Mouse (Mus musculus) CH12.LX (cell line): ENCODE data around the gene Zbed3. TPM values are rescaled to one million over a fixed set of nuclear protein-coding genes. Genes with fewer than 3 reads are reported as not detected.

Experiments
- DNase-seq: peaks from one replicate; pipeline ENCODE4 v3.0.0-alpha.2; 2013; ENCODE audit errors: extremely low read depth
- H3K27ac ChIP-seq: 2 replicates; pipeline ENCODE4 v1.5.1; 2012; ENCODE audit warnings: low read depth, mild to moderate bottlenecking, control low read depth, moderate library complexity; ENCODE audit not compliant: insufficient read depth
- H3K27me3 ChIP-seq: replicated peaks from 2 replicates; pipeline ENCODE3; 2012; ENCODE audit warnings: inconsistent platforms
- H3K36me3 ChIP-seq, 2 experiments: replicated peaks in 1 of 2; 2 replicates each; pipeline versions ENCODE3 to v1.6.1; 2012; ENCODE audit warnings: inconsistent platforms in 1 of 2, low read length in 1 of 2, mild to moderate bottlenecking in 1 of 2, mixed read lengths in 1 of 2, moderate library complexity in 1 of 2; ENCODE audit not compliant: control insufficient read depth in 1 of 2, insufficient read depth in 1 of 2
- H3K4me1 ChIP-seq, 2 experiments: 2 replicates each; pipeline ENCODE4 v1.6.1; 2012; ENCODE audit warnings: inconsistent platforms in 1 of 2, moderate library complexity in 1 of 2; ENCODE audit not compliant: insufficient read depth in 2 of 2, control insufficient read depth in 1 of 2
- H3K4me2 ChIP-seq: 2 replicates; pipeline ENCODE4 v1.6.1; 2012; ENCODE audit warnings: low read depth, mild to moderate bottlenecking, control low read depth; ENCODE audit not compliant: poor library complexity, insufficient read depth, severe bottlenecking
- H3K4me3 ChIP-seq, 3 experiments: fragments of 150-350 bp in 1 of 3; sonication (generic) in 1 of 3; replicated peaks in 1 of 3; 2 replicates each; pipeline versions ENCODE3 to v1.5.1; 2011 to 2012; ENCODE audit warnings: low read depth in 2 of 3, low read length in 2 of 3, mild to moderate bottlenecking in 2 of 3, moderate library complexity in 2 of 3, control low read depth in 1 of 3, improper control_type of control experiment in 1 of 3, inconsistent platforms in 1 of 3, mixed read lengths in 1 of 3; ENCODE audit not compliant: poor library complexity in 1 of 3
- H3K79me2 ChIP-seq: replicated peaks from 2 replicates; pipeline ENCODE4 v1.6.1; 2012; ENCODE audit warnings: mild to moderate bottlenecking, moderate library complexity; ENCODE audit not compliant: control insufficient read depth, poor library complexity, insufficient read depth, severe bottlenecking; ENCODE audit errors: extremely low read depth
- H3K9ac ChIP-seq: 2 replicates; pipeline ENCODE4 v1.6.1; 2012; ENCODE audit warnings: low read depth, mild to moderate bottlenecking, control low read depth, moderate library complexity; ENCODE audit not compliant: insufficient read depth
- H3K9me3 ChIP-seq: replicated peaks from 2 replicates; pipeline ENCODE3; 2012; ENCODE audit warnings: low read length, inconsistent platforms, mixed read lengths
- BHLHE40 ChIP-seq: IDR thresholded peaks from 2 replicates; pipeline ENCODE4 v1.6.1; 2011; ENCODE audit warnings: mild to moderate bottlenecking, low read depth, low read length, improper control_type of control experiment
- CHD1 ChIP-seq: IDR thresholded peaks from 2 replicates; pipeline ENCODE4 v1.6.1; 2012; ENCODE audit warnings: low read depth, low read length, improper control_type of control experiment, inconsistent platforms
- CHD2 ChIP-seq: IDR thresholded peaks from 2 replicates; pipeline ENCODE4 v1.6.1; 2011; ENCODE audit warnings: low read length, improper control_type of control experiment
- CTCF ChIP-seq, 2 experiments: IDR thresholded peaks in 1 of 2; conservative IDR thresholded peaks in 1 of 2; 2 replicates each; pipeline ENCODE4 v1.5.1; 2011 to 2012; ENCODE audit warnings: low read depth in 2 of 2, low read length in 2 of 2, improper control_type of control experiment in 1 of 2, inconsistent platforms in 1 of 2, mild to moderate bottlenecking in 1 of 2, moderate library complexity in 1 of 2
- E2F4 ChIP-seq: IDR thresholded peaks from 2 replicates; pipeline ENCODE4 v1.6.1; 2011; ENCODE audit warnings: low read depth, low read length, improper control_type of control experiment; ENCODE audit not compliant: insufficient replicate concordance
- ELF1 ChIP-seq: IDR thresholded peaks from 2 replicates; pipeline ENCODE4 v1.6.1; 2014; ENCODE audit warnings: low read depth, mild to moderate bottlenecking, inconsistent platforms, low read length, improper control_type of control experiment
- ETS1 ChIP-seq: conservative IDR thresholded peaks from 2 replicates; pipeline ENCODE4 v1.6.1; 2012; ENCODE audit warnings: low read depth, mild to moderate bottlenecking, inconsistent platforms, low read length, improper control_type of control experiment, moderate library complexity
- HCFC1 ChIP-seq: IDR thresholded peaks from 2 replicates; pipeline ENCODE4 v1.6.1; 2012; ENCODE audit warnings: low read depth, mild to moderate bottlenecking, inconsistent platforms, low read length, improper control_type of control experiment
- JUN ChIP-seq: IDR thresholded peaks from 2 replicates; pipeline ENCODE4 v1.6.1; 2011; ENCODE audit warnings: low read depth, mild to moderate bottlenecking, low read length, improper control_type of control experiment, moderate library complexity; ENCODE audit not compliant: insufficient read depth
- JUND ChIP-seq: conservative IDR thresholded peaks from 2 replicates; pipeline ENCODE4 v1.6.1; 2011; ENCODE audit warnings: low read depth, low read length, improper control_type of control experiment
- KAT2A ChIP-seq: IDR thresholded peaks from 2 replicates; pipeline ENCODE4 v1.6.1; 2012; ENCODE audit warnings: low read length, improper control_type of control experiment, inconsistent platforms; ENCODE audit not compliant: insufficient replicate concordance
- MAFK ChIP-seq: IDR thresholded peaks from 2 replicates; pipeline ENCODE4 v1.6.1; 2011; ENCODE audit warnings: low read length, improper control_type of control experiment; ENCODE audit not compliant: insufficient replicate concordance
- MEF2A ChIP-seq: IDR thresholded peaks from 2 replicates; pipeline ENCODE4 v1.6.1; 2014; ENCODE audit warnings: low read depth, mild to moderate bottlenecking, inconsistent platforms, low read length, improper control_type of control experiment, borderline replicate concordance
- MXI1 ChIP-seq: IDR thresholded peaks from 2 replicates; pipeline ENCODE4 v1.6.1; 2011; ENCODE audit warnings: mild to moderate bottlenecking, low read depth, low read length, improper control_type of control experiment
- MYC ChIP-seq: IDR thresholded peaks from 2 replicates; pipeline ENCODE4 v1.6.1; 2011; ENCODE audit warnings: low read depth, mild to moderate bottlenecking, improper control_type of control experiment, low read length
- NRF1 ChIP-seq: IDR thresholded peaks from 2 replicates; pipeline ENCODE4 v1.6.1; 2014; ENCODE audit warnings: low read depth, mild to moderate bottlenecking, inconsistent platforms, low read length, improper control_type of control experiment, moderate library complexity
- PAX5 ChIP-seq: IDR thresholded peaks from 2 replicates; pipeline ENCODE4 v1.6.1; 2012; ENCODE audit warnings: low read length, inconsistent platforms, mixed read lengths
- POLR2A ChIP-seq: IDR thresholded peaks from 2 replicates; pipeline ENCODE4 v1.6.1; 2011; ENCODE audit warnings: low read depth, mild to moderate bottlenecking, improper control_type of control experiment, low read length
- POLR2AphosphoS2 ChIP-seq: IDR thresholded peaks from 2 replicates; pipeline ENCODE4 v1.6.1; 2011; ENCODE audit warnings: low read depth, low read length, improper control_type of control experiment
- RAD21 ChIP-seq: IDR thresholded peaks from 2 replicates; pipeline ENCODE4 v1.6.1; 2011; ENCODE audit warnings: low read depth, mild to moderate bottlenecking, low read length, improper control_type of control experiment, moderate library complexity
- RCOR1 ChIP-seq: conservative IDR thresholded peaks from 2 replicates; pipeline ENCODE4 v1.6.1; 2012; ENCODE audit warnings: low read depth, mild to moderate bottlenecking, inconsistent platforms, low read length, improper control_type of control experiment
- SIN3A ChIP-seq: IDR thresholded peaks from 2 replicates; pipeline ENCODE4 v1.6.1; 2012; ENCODE audit warnings: low read length, improper control_type of control experiment, inconsistent platforms
- SMC3 ChIP-seq: IDR thresholded peaks from 2 replicates; pipeline ENCODE4 v1.6.1; 2011; ENCODE audit warnings: low read depth, low read length, improper control_type of control experiment
- TBP ChIP-seq: conservative IDR thresholded peaks from 2 replicates; pipeline ENCODE4 v1.6.1; 2011; ENCODE audit warnings: low read depth, low read length, improper control_type of control experiment
- UBTF ChIP-seq: IDR thresholded peaks from 2 replicates; pipeline ENCODE4 v1.6.1; 2012; ENCODE audit warnings: low read depth, mild to moderate bottlenecking, inconsistent platforms, low read length, improper control_type of control experiment, moderate library complexity
- ZC3H11A ChIP-seq: IDR thresholded peaks from 2 replicates; pipeline ENCODE4 v1.6.1; 2012; ENCODE audit warnings: low read depth, mild to moderate bottlenecking, inconsistent platforms, low read length, improper control_type of control experiment
- ZKSCAN1 ChIP-seq: IDR thresholded peaks from 2 replicates; pipeline ENCODE4 v1.6.1; 2012; ENCODE audit warnings: low read depth, inconsistent platforms, low read length, improper control_type of control experiment, borderline replicate concordance
- dilution Hi-C: fragments of 300-500 bp; cut with MboI; formaldehyde crosslinking; loops from 2 replicates; pipeline ENCODE4 v1.14.3; 2020; ENCODE audit warnings: low sequenced_read_pairs; ENCODE audit not compliant: extremely low pct_unique_long_range_greater_than_20kb, extremely low pct_ligation_motif_present
- in situ Hi-C: fragments of 300-500 bp; cut with MboI; formaldehyde crosslinking; loops from 3 replicates; pipeline ENCODE4 v1.14.3; 2019; ENCODE audit warnings: low sequenced_read_pairs, low pct_ligation_motif_present, low pct_unique_long_range_greater_than_20kb, mixed read lengths
- polyA plus RNA-seq: library from polyadenylated mRNA; unstranded; fragments of >175 nt; gene quantifications from 2 replicates; pipeline ENCODE4 v1.2.1, GENCODE M21; 2012; ENCODE audit warnings: low read depth; ENCODE audit not compliant: insufficient read length
- total RNA-seq, 2 experiments: library from RNA; depleted of rRNA; stranded (reverse); fragments of 300-350 nt in 1 of 2; fragments of >200 nt in 1 of 2; gene quantifications; 2 replicates each; pipeline ENCODE4 v1.2.3; 2012 to 2014

Zbed3 gene
- total and polyA plus RNA-seq, 3 experiments = 7.6 to 50.3 (median 8.2) TPM

- dilution Hi-C loops (no loop called here), in situ Hi-C loops (loop anchor here (25.0 kb wide), 1 partner anchor 226 kb away; no protein-coding TSS in a partner anchor)
- Histone ChIP-seq H3K4me2 (no peak overlapping the region), H3K27ac (no peak overlapping the region), H3K4me3 (no peak overlapping the region), H3K79me2 (no peaks in the 10 kb centered on the region), H3K9me3 (no peaks in the 10 kb centered on the region), H3K36me3 (no peaks in the 10 kb centered on the region), H3K27me3 (no peaks in the 10 kb centered on the region), H3K9ac (no peak overlapping the region), H3K4me1 (peaks cover 0 to 6% of the 10 kb centered on the region in 2 experiments; a peak in 2 of 4 replicates)
- TF ChIP-seq SMC3 (no peak), KAT2A (no peak), CTCF (conservative IDR thresholded peaks at IDR 0.05 in 1 of 2, IDR thresholded peaks at IDR 0.05 in 1 of 2; ENCODE audit: low read depth in 2 of 2, low read length in 2 of 2) (no peak), BHLHE40 (no peak), HCFC1 (no peak), UBTF (no peak), TBP (no peak), RAD21 (no peak), E2F4 (no peak), MXI1 (no peak), NRF1 (no peak), POLR2A (no peak), PAX5 (no peak), POLR2AphosphoS2 (no peak), MEF2A (no peak)
- DNase-seq = no peak
Measured at GRCm38 (mm10) chr13:95288027-95288426, 35.4 kb upstream of the Zbed3 start.

- in situ Hi-C loops = loop anchor here (25.0 kb wide), 1 partner anchor 230 kb away; no protein-coding TSS in a partner anchor
- no peak overlapping the region for H3K9ac ChIP-seq
- H3K9me3 ChIP-seq = no peaks in the 10 kb centered on the region
- TF ChIP-seq ETS1 (no peak), MYC (no peak), ZC3H11A (no peak), ELF1 (no peak), JUND (no peak), RCOR1 (no peak), JUN (no peak), ZKSCAN1 (no peak), UBTF (no peak), CHD2 (no peak), SMC3 (no peak), SIN3A (no peak), CHD1 (no peak), MAFK (no peak), POLR2AphosphoS2 (no peak), KAT2A (no peak), MEF2A (no peak)
- no peak overlapping the region for H3K4me3 ChIP-seq
- no peaks in the 10 kb centered on the region for H3K27me3 ChIP-seq
- dilution Hi-C loops = no loop called here
- DNase-seq = no peak
- peaks cover 0 to 6% of the 10 kb centered on the region in 2 experiments; a peak in 2 of 4 replicates for H3K4me1 ChIP-seq
- no peak overlapping the region for H3K27ac ChIP-seq
- H3K36me3 ChIP-seq = no peaks in the 10 kb centered on the region
- no peak overlapping the region for H3K4me2 ChIP-seq
- H3K79me2 ChIP-seq = no peaks in the 10 kb centered on the region
Measured at GRCm38 (mm10) chr13:95291983-95292382, 31.4 kb upstream of the Zbed3 start.
